Mouse (Mus musculus) megakaryocyte, embryonic 14.5 days (primary cell): ENCODE results near the gene Col24a1. TPM values are rescaled to one million over a fixed set of nuclear protein-coding genes. Genes with fewer than 3 reads are reported as not detected.
"Not testable (repeated sequence)": the region's sequence is repeated elsewhere in the genome, so short reads cannot be mapped to it uniquely, and the experiment has no call there.

Experiments
- H3K27me3 ChIP-seq: replicated peaks from 2 replicates; pipeline ENCODE3; 2012; ENCODE audit warnings: inconsistent platforms
- H3K36me3 ChIP-seq: replicated peaks from 2 replicates; pipeline ENCODE3; 2012; ENCODE audit warnings: low read length, inconsistent platforms, mixed read lengths
- H3K4me1 ChIP-seq: 2 replicates; pipeline ENCODE4 v1.6.1; 2012; ENCODE audit warnings: inconsistent platforms
- H3K4me3 ChIP-seq: replicated peaks from 2 replicates; pipeline ENCODE3; 2012; ENCODE audit warnings: moderate library complexity, mild to moderate bottlenecking, inconsistent platforms
- H3K9me3 ChIP-seq: 2 replicates; pipeline ENCODE4 v1.6.1; 2012; ENCODE audit warnings: inconsistent platforms
- FLI1 ChIP-seq: IDR thresholded peaks from 2 replicates; pipeline ENCODE4 v1.6.1; 2012; ENCODE audit warnings: low read length, inconsistent platforms, mixed read lengths
- GATA1 ChIP-seq: IDR thresholded peaks from 3 replicates; pipeline ENCODE4 v1.6.1; 2012; ENCODE audit warnings: mixed read lengths, low read length, inconsistent platforms, borderline replicate concordance
- polyA plus RNA-seq: library from polyadenylated mRNA; stranded (reverse); fragments of >175 nt; gene quantifications from 2 replicates; pipeline ENCODE4 v1.2.3, GENCODE M21; 2012; ENCODE audit warnings: low replicate concordance; ENCODE audit not compliant: insufficient read depth

The Col24a1 gene
- polyA plus RNA-seq, 1 experiment, result not detected

- H3K36me3 ChIP-seq, result no peaks in the 10 kb centered on the region
- H3K27me3 ChIP-seq, result no peaks in the 10 kb centered on the region
- H3K4me1 ChIP-seq, result no peaks in the 10 kb centered on the region
- TF ChIP-seq GATA1 (no peak), FLI1 (no peak)
- H3K4me3 ChIP-seq, result no peak overlapping the region
- H3K9me3 ChIP-seq, result peaks cover 14% of the 10 kb centered on the region
Measured at GRCm38 (mm10) chr3:145440993-145441392, 148.7 kb downstream of the Col24a1 start.

- no peaks in the 10 kb centered on the region for H3K27me3 ChIP-seq
- H3K4me3 ChIP-seq, result no peak overlapping the region
- TF ChIP-seq FLI1 (no peak), GATA1 (no peak)
- peaks cover 10% of the 10 kb centered on the region for H3K9me3 ChIP-seq
- H3K4me1 ChIP-seq, result no peaks in the 10 kb centered on the region
- no peaks in the 10 kb centered on the region for H3K36me3 ChIP-seq
Measured at GRCm38 (mm10) chr3:145442268-145442667, 150.0 kb downstream of the Col24a1 start.

GRCm38 (mm10) chr3:145443167-145443566 lies 150.9 kb downstream of the Col24a1 start:
- not testable (repeated sequence) for H3K4me1 ChIP-seq, H3K27me3 ChIP-seq, H3K4me3 ChIP-seq, H3K9me3 ChIP-seq, H3K36me3 ChIP-seq

GRCm38 (mm10) chr3:145457039-145457438 lies 164.8 kb downstream of the Col24a1 start:
- no peaks in the 10 kb centered on the region for H3K4me1 ChIP-seq
- peaks cover 5% of the 10 kb centered on the region; the same call in 1 of the 2 replicates for H3K9me3 ChIP-seq
- H3K27me3 ChIP-seq, result no peaks in the 10 kb centered on the region
- TF ChIP-seq GATA1 (no peak), FLI1 (no peak)
- no peaks in the 10 kb centered on the region for H3K36me3 ChIP-seq
- H3K4me3 ChIP-seq, result no peak overlapping the region

- Histone ChIP-seq H3K27me3 (no peaks in the 10 kb centered on the region), H3K9me3 (peaks cover 2% of the 10 kb centered on the region; the same call in 1 of the 2 replicates)
- no peak for TF ChIP-seq FLI1
- no peak for TF ChIP-seq GATA1
Measured at GRCm38 (mm10) chr3:145462351-145462750, 170.1 kb downstream of the Col24a1 start.

GRCm38 (mm10) chr3:145463731-145464130 lies 171.5 kb downstream of the Col24a1 start:
- peaks cover 2% of the 10 kb centered on the region; the same call in 1 of the 2 replicates for H3K9me3 ChIP-seq
- no peak overlapping the region for H3K4me3 ChIP-seq
- TF ChIP-seq FLI1, result no peak
- no peak for TF ChIP-seq GATA1
- no peaks in the 10 kb centered on the region for H3K4me1 ChIP-seq
- no peaks in the 10 kb centered on the region for H3K27me3 ChIP-seq
- H3K36me3 ChIP-seq, result no peaks in the 10 kb centered on the region

More at GRCm38 (mm10) chr3:145462351-145462750, 170.1 kb downstream of the Col24a1 start:
- Histone ChIP-seq H3K36me3 (no peaks in the 10 kb centered on the region), H3K4me3 (no peak overlapping the region), H3K4me1 (no peaks in the 10 kb centered on the region)

- H3K4me1 ChIP-seq, result no peaks in the 10 kb centered on the region
- H3K4me3 ChIP-seq, result no peak overlapping the region
- no peaks in the 10 kb centered on the region for H3K27me3 ChIP-seq
- H3K9me3 ChIP-seq, result no peaks in the 10 kb centered on the region
- no peaks in the 10 kb centered on the region for H3K36me3 ChIP-seq
- TF ChIP-seq GATA1 (no peak), FLI1 (no peak)
Measured at GRCm38 (mm10) chr3:145471094-145471493, 178.8 kb downstream of the Col24a1 start.

GRCm38 (mm10) chr3:145474163-145474562 lies 181.9 kb downstream of the Col24a1 start:
- H3K4me3 ChIP-seq, result no peak overlapping the region
- TF ChIP-seq FLI1, result no peak
- H3K36me3 ChIP-seq, result no peaks in the 10 kb centered on the region
- no peaks in the 10 kb centered on the region for H3K9me3 ChIP-seq
- no peaks in the 10 kb centered on the region for H3K27me3 ChIP-seq
- no peaks in the 10 kb centered on the region for H3K4me1 ChIP-seq

GRCm38 (mm10) chr3:145476634-145477033 lies 184.4 kb downstream of the Col24a1 start:
- H3K27me3 ChIP-seq, result no peaks in the 10 kb centered on the region
- H3K36me3 ChIP-seq, result no peaks in the 10 kb centered on the region
- H3K9me3 ChIP-seq, result no peaks in the 10 kb centered on the region
- H3K4me1 ChIP-seq, result no peaks in the 10 kb centered on the region
- H3K4me3 ChIP-seq, result no peak overlapping the region
- TF ChIP-seq GATA1, result no peak

- Histone ChIP-seq H3K36me3 (no peaks in the 10 kb centered on the region), H3K27me3 (no peaks in the 10 kb centered on the region), H3K4me3 (no peak overlapping the region), H3K4me1 (no peaks in the 10 kb centered on the region), H3K9me3 (no peaks in the 10 kb centered on the region)
- no peak for TF ChIP-seq FLI1
- TF ChIP-seq GATA1, result no peak
Measured at GRCm38 (mm10) chr3:145477074-145477473, 184.8 kb downstream of the Col24a1 start.

- Histone ChIP-seq H3K4me1 (no peaks in the 10 kb centered on the region), H3K27me3 (no peaks in the 10 kb centered on the region), H3K36me3 (no peaks in the 10 kb centered on the region), H3K4me3 (no peak overlapping the region), H3K9me3 (no peaks in the 10 kb centered on the region)
- TF ChIP-seq FLI1 (no peak), GATA1 (no peak)
Measured at GRCm38 (mm10) chr3:145478446-145478845, 186.2 kb downstream of the Col24a1 start.
